Mouse (Mus musculus) hindbrain, embryonic 13.5 days (tissue): Measurements from ENCODE around the gene Arl5c. TPM values are rescaled to one million over a fixed set of nuclear protein-coding genes. Genes with fewer than 3 reads are reported as not detected.

Experiments
- ATAC-seq: fragments of 200-750 bp; cut with Nextera tagmentation; 2 replicates; pipeline ENCODE4 v1.8.0; 2017; ENCODE audit warnings: moderate TSS enrichment; ENCODE audit not compliant: low FRiP score
- H3K27ac ChIP-seq: fragments of 300-500 bp; sonication (generic); 2 replicates; pipeline ENCODE4 v1.5.1; 2015; ENCODE audit warnings: inconsistent platforms, mild to moderate bottlenecking, moderate library complexity
- H3K27me3 ChIP-seq: fragments of 300-500 bp; sonication (generic); 2 replicates; pipeline ENCODE4 v1.6.1; 2015; ENCODE audit warnings: mild to moderate bottlenecking, inconsistent platforms
- H3K36me3 ChIP-seq: fragments of 300-500 bp; sonication (generic); 2 replicates; pipeline ENCODE4 v1.6.1; 2015; ENCODE audit warnings: mild to moderate bottlenecking, inconsistent platforms
- H3K4me1 ChIP-seq: fragments of 300-500 bp; sonication (generic); replicated peaks from 2 replicates; pipeline ENCODE4 v1.6.1; 2015; ENCODE audit warnings: inconsistent platforms
- H3K4me2 ChIP-seq: fragments of 300-500 bp; sonication (generic); 2 replicates; pipeline ENCODE4 v1.6.1; 2015; ENCODE audit warnings: inconsistent platforms, mild to moderate bottlenecking, moderate library complexity
- H3K4me3 ChIP-seq: fragments of 300-500 bp; sonication (generic); 2 replicates; pipeline ENCODE4 v1.5.1; 2015; ENCODE audit warnings: mild to moderate bottlenecking, inconsistent platforms
- H3K9ac ChIP-seq: fragments of 300-500 bp; sonication (generic); 2 replicates; pipeline ENCODE4 v1.6.1; 2015; ENCODE audit warnings: mild to moderate bottlenecking, inconsistent platforms
- H3K9me3 ChIP-seq: fragments of 300-500 bp; sonication (generic); 2 replicates; pipeline ENCODE4 v1.6.1; 2016; ENCODE audit warnings: inconsistent platforms
- WGBS: fragments of 180-500 bp; shearing (Covaris S2); methylation state at CpG from one replicate; pipeline ENCODE4 v1.1.7; 2015; 5-methylcytosine and 5-hydroxymethylcytosine counted together
- polyA plus RNA-seq: library from polyadenylated mRNA; unstranded; fragments of >200 nt; fragmentation: Nextera tagmentation; extraction: Ambion mirVana; gene quantifications from 2 replicates; pipeline ENCODE4 v1.2.1, GENCODE M21; 2015

Gene Arl5c
- polyA plus RNA-seq, 1 experiment from 2014 or later: 10.7 TPM

DNA sequence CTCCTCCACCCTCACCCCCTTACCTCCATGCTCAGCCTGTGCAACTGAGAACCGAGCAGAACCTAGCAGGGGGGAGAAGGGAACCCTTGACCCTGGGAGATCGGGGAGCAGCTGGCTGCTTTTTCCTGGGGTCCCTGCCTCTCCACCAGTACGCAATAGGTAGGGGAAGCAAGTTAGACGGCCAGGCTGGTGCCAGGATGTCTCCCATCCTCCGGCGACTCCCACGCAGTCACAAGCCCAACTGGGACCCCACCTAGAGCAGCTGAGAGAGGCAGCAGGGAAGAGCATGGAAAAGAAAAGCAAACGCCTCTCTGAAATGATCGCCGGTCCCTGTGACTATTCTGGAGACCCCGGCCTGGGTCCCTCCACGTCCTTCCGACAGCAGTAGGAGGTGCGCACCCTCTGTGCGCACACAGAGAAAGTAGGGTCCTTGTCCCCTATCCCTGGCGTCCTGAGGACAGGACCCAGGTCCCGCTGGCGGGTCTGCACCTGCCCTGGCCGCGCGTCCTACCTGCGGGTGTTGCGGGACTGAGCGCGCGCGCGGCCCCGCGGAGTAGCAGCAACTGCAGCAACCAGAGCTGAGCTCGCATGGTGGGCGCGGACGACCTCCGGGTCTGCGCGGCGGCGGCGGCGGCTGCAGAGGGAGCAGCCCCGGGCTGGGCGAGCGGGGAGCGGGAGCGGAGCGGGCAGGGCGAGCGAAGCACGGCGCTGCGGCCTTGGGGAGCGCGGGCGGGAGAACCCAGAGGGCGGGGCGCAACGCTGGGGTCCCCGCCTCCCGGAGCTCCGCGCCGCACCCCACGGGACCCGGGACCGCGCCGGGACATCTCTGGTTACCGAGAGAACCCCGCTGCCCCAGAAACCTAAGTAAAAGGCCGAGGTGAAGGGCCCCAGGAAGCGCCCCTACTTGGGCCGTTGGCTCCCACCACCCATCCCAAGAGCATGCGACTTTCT lies 10.0 kb downstream of the Arl5c start, which contains the start of gene Plxdc1:
Gene Plxdc1, minus strand, starts transcription at position 718 of the 951 bp plus-strand sequence.
- Histone ChIP-seq H3K4me2 (peak within 1 kb of the TSS; percentile 84), H3K36me3 (no peaks in the 10 kb centered on the region), H3K4me1 (peaks cover 35% of the 10 kb centered on the region), H3K9ac (peak within 1 kb of the TSS; percentile 73), H3K27ac (no peak within 1 kb of the TSS), H3K4me3 (peak within 1 kb of the TSS; percentile 84), H3K9me3 (no peaks in the 10 kb centered on the region), H3K27me3 (peaks cover 50% of the 10 kb centered on the region)
- WGBS: 3% methylated on average over 71 of the region's 74 CpGs
- ATAC-seq: no peak

DNA sequence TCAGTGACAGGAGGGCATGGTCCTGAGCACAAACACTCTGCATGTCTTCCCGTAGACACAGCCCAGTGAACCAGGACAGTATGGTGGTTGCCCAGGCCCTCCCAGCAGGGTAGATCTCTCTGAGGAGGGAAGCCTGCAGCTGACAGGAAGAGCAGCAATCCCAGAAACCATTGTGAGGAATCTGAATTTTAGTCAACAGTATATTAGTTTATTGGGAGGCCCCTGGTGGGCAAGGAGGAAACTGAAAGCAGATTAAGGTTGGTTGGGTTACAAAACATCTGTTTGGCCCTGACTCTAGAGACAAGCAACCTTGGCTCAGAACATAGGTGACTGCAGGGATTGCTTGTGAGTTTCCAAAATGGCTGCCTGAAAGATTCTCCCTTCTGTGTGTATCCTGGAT lies 12.0 kb downstream of the Arl5c start:
- 65% methylated on average over 1 of the region's 1 CpGs for WGBS
- Histone ChIP-seq H3K27me3 (peaks cover 41% of the 10 kb centered on the region), H3K36me3 (no peaks in the 10 kb centered on the region), H3K27ac (no peak overlapping the region), H3K4me3 (no peak overlapping the region), H3K9ac (no peak overlapping the region), H3K9me3 (no peaks in the 10 kb centered on the region), H3K4me2 (no peak overlapping the region), H3K4me1 (peaks cover 23% of the 10 kb centered on the region)
- ATAC-seq: no peak

DNA sequence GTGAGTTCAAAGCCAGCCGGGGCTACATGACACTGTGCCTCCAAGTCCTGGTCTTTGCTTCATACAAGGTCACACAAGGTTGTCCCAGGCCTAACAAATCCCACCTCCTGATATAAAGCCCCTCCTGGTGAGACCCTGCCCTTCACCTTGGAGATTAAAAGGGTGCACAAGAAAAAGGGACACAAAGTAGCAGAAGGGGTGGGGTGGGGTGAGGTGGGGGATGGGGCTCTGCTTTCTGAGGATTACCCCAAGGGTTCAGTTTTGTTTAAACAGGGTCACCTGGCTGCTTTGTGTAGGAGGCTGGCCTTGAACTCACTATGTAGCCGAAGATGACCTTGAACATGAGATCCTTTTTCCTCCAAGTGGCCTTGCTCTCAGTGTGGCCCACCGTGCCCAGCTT lies 12.5 kb downstream of the Arl5c start:
- WGBS: 93% methylated on average over 3 of the region's 3 CpGs
- no peaks in the 10 kb centered on the region for H3K9me3 ChIP-seq
- peaks cover 23% of the 10 kb centered on the region for H3K4me1 ChIP-seq
- no peak overlapping the region for H3K27ac ChIP-seq
- H3K4me2 ChIP-seq: no peak overlapping the region
- no peaks in the 10 kb centered on the region for H3K36me3 ChIP-seq
- no peak for ATAC-seq
- H3K27me3 ChIP-seq: peaks cover 41% of the 10 kb centered on the region
- H3K4me3 ChIP-seq: no peak overlapping the region
- H3K9ac ChIP-seq: no peak overlapping the region

GRCm38 (mm10) chr11:97982721-97983120 lies 13.3 kb downstream of the Arl5c start:
- H3K36me3 ChIP-seq: no peaks in the 10 kb centered on the region
- H3K9me3 ChIP-seq: no peaks in the 10 kb centered on the region
- H3K9ac ChIP-seq: no peak overlapping the region
- peaks cover 21% of the 10 kb centered on the region for H3K4me1 ChIP-seq
- WGBS: 94% methylated on average over 9 of the region's 9 CpGs
- no peak overlapping the region for H3K4me2 ChIP-seq
- no peak overlapping the region for H3K27ac ChIP-seq
- ATAC-seq: no peak
- H3K4me3 ChIP-seq: no peak overlapping the region
- H3K27me3 ChIP-seq: peaks cover 41% of the 10 kb centered on the region

- Histone ChIP-seq H3K4me2 (no peak overlapping the region), H3K9me3 (no peaks in the 10 kb centered on the region), H3K27ac (peak overlapping the region; percentile 24; the same call in 1 of the 2 replicates), H3K4me3 (no peak overlapping the region), H3K27me3 (peaks cover 24% of the 10 kb centered on the region), H3K9ac (no peak overlapping the region), H3K36me3 (no peaks in the 10 kb centered on the region), H3K4me1 (peaks cover 3% of the 10 kb centered on the region)
- ATAC-seq: no peak
- WGBS: 59% methylated on average over 9 of the region's 9 CpGs
Observed at GRCm38 (mm10) chr11:97980531-97980966, 15.4 kb downstream of the Arl5c start.

- Histone ChIP-seq H3K4me3 (no peak overlapping the region), H3K9me3 (no peaks in the 10 kb centered on the region), H3K4me2 (no peak overlapping the region), H3K27me3 (peaks cover 18% of the 10 kb centered on the region), H3K36me3 (no peaks in the 10 kb centered on the region), H3K27ac (no peak overlapping the region), H3K9ac (no peak overlapping the region), H3K4me1 (peaks cover 3% of the 10 kb centered on the region)
- ATAC-seq: no peak
- 68% methylated on average over 10 of the region's 10 CpGs for WGBS
Observed at GRCm38 (mm10) chr11:97979824-97980495, 16.0 kb downstream of the Arl5c start.

GRCm38 (mm10) chr11:97978392-97978791 lies 17.6 kb downstream of the Arl5c start:
- Histone ChIP-seq H3K27ac (no peak overlapping the region), H3K27me3 (peaks cover 2% of the 10 kb centered on the region; the same call in 1 of the 2 replicates), H3K36me3 (no peaks in the 10 kb centered on the region), H3K9me3 (no peaks in the 10 kb centered on the region), H3K9ac (no peak overlapping the region), H3K4me1 (peaks cover 3% of the 10 kb centered on the region), H3K4me3 (no peak overlapping the region), H3K4me2 (no peak overlapping the region)
- ATAC-seq: no peak
- 88% methylated on average over 13 of the region's 13 CpGs for WGBS

GRCm38 (mm10) chr11:97977797-97978196 lies 18.2 kb downstream of the Arl5c start:
- no peaks in the 10 kb centered on the region for H3K36me3 ChIP-seq
- no peak for ATAC-seq
- H3K27ac ChIP-seq: no peak overlapping the region
- no peaks in the 10 kb centered on the region for H3K27me3 ChIP-seq
- H3K4me3 ChIP-seq: no peak overlapping the region
- H3K4me2 ChIP-seq: no peak overlapping the region
- peaks cover 3% of the 10 kb centered on the region for H3K4me1 ChIP-seq
- H3K9ac ChIP-seq: no peak overlapping the region
- 83% methylated on average over 5 of the region's 5 CpGs for WGBS
- H3K9me3 ChIP-seq: no peaks in the 10 kb centered on the region

DNA sequence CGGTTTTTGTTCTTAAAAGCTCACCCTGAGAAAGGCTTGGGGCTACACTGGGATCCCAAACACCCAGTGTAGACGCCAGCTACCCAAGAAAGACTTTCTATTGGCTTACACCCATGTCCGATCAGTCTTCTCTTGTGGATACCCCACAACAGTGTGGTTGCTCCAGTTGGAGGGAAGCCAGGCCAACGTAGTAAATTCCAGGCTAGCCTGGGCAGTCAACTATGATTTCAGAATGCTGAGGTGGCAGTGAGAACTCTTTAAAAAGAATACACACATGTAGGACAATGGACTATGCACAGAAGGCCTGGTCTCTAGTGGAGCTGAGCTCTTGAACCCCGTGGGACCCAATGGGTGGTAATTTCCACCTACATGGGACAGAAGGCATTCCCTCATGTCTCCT lies 21.2 kb downstream of the Arl5c start:
- H3K9ac ChIP-seq: no peak overlapping the region
- H3K4me3 ChIP-seq: no peak overlapping the region
- H3K4me1 ChIP-seq: no peaks in the 10 kb centered on the region; the same call in 1 of the 2 replicates
- ATAC-seq: no peak
- no peaks in the 10 kb centered on the region for H3K36me3 ChIP-seq
- no peaks in the 10 kb centered on the region for H3K9me3 ChIP-seq
- WGBS: 87% methylated on average over 5 of the region's 5 CpGs
- no peak overlapping the region for H3K4me2 ChIP-seq
- no peak overlapping the region for H3K27ac ChIP-seq
- H3K27me3 ChIP-seq: no peaks in the 10 kb centered on the region

GRCm38 (mm10) chr11:97974141-97974540 lies 21.8 kb downstream of the Arl5c start:
- no peaks in the 10 kb centered on the region; the same call in 1 of the 2 replicates for H3K4me1 ChIP-seq
- no peaks in the 10 kb centered on the region for H3K36me3 ChIP-seq
- no peak for ATAC-seq

GRCm38 (mm10) chr11:97972434-97972833 lies 23.5 kb downstream of the Arl5c start:
- Histone ChIP-seq H3K4me1 (no peaks in the 10 kb centered on the region; the same call in 1 of the 2 replicates), H3K4me3 (no peak overlapping the region), H3K27me3 (no peaks in the 10 kb centered on the region), H3K36me3 (no peaks in the 10 kb centered on the region), H3K4me2 (no peak overlapping the region), H3K9me3 (no peaks in the 10 kb centered on the region), H3K9ac (no peak overlapping the region), H3K27ac (no peak overlapping the region)
- WGBS: 70% methylated on average over 2 of the region's 2 CpGs
- no peak for ATAC-seq

More at GRCm38 (mm10) chr11:97974141-97974540, 21.8 kb downstream of the Arl5c start:
- Histone ChIP-seq H3K4me2 (no peak overlapping the region), H3K4me3 (no peak overlapping the region), H3K27me3 (no peaks in the 10 kb centered on the region), H3K9ac (no peak overlapping the region), H3K9me3 (no peaks in the 10 kb centered on the region), H3K27ac (no peak overlapping the region)
- WGBS: 85% methylated on average over 5 of the region's 5 CpGs

- no peak overlapping the region for H3K4me2 ChIP-seq
- no peak overlapping the region for H3K4me3 ChIP-seq
- H3K9ac ChIP-seq: no peak overlapping the region
- no peaks in the 10 kb centered on the region for H3K36me3 ChIP-seq
- H3K27me3 ChIP-seq: no peaks in the 10 kb centered on the region
- no peaks in the 10 kb centered on the region for H3K9me3 ChIP-seq
- no peak overlapping the region for H3K27ac ChIP-seq
- 43% methylated on average over 7 of the region's 7 CpGs for WGBS
- peaks cover 8% of the 10 kb centered on the region for H3K4me1 ChIP-seq
- no peak for ATAC-seq
Observed at GRCm38 (mm10) chr11:97971232-97971631, 24.7 kb downstream of the Arl5c start.
